Mouse (Mus musculus) embryonic facial prominence, embryonic 10.5 days (tissue): ENCODE measurements around the gene Apool. TPM values are rescaled to one million over a fixed set of nuclear protein-coding genes. Genes with fewer than 3 reads are reported as not detected.

ENCODE experiments used
- polyA plus RNA-seq: library from polyadenylated mRNA; unstranded; fragments of >200 nt; fragmentation: Nextera tagmentation; extraction: Ambion mirVana; gene quantifications from 2 replicates; pipeline ENCODE4 v1.2.1, GENCODE M21; 2016

The Apool gene
- polyA plus RNA-seq, 1 experiment from 2014 or later, result 70.8 TPM

Other genes with a start within 250 kb of the Apool start
- not detected in 2 replicates for gene 4933403O08Rik, start 72.3 kb upstream of the Apool start, polyA plus RNA-seq
- gene Satl1, start 95.4 kb downstream of the Apool start, polyA plus RNA-seq, result 0.10 TPM in 1 of 2 replicates, not detected in the other
- not detected in 2 replicates for gene 2010106E10Rik, start 183.9 kb downstream of the Apool start, polyA plus RNA-seq